Mouse (Mus musculus): ENCODE results near the gene Gabrb3. TPM values are rescaled to one million over a fixed set of nuclear protein-coding genes. Genes with fewer than 3 reads are reported as not detected.

Gene Gabrb3
- polyA plus RNA-seq (2012; ENCODE audit: insufficient read depth, insufficient read length, low replicate concordance, missing spikeins): 161 and 249 TPM in 2 replicates

- no peak within 1 kb of the TSS for H3K27ac ChIP-seq (ENCODE audit: insufficient read depth, low read depth, low read length)
- WGBS: 91% methylated on average over 2 of the region's 2 CpGs
- H3K4me1 ChIP-seq (ENCODE audit: control insufficient read depth, insufficient read depth, low read length): 0 out of 2 replicates have a peak, but pooled peaks cover 2% of the 10 kb centered on the region
- no peak within 1 kb of the TSS for H3K4me3 ChIP-seq (ENCODE audit: insufficient read depth, low read depth, low read length)
- TF ChIP-seq POLR2A (IDR thresholded peaks at IDR 0.05; ENCODE audit: insufficient read depth, low read depth, low read length) (no peak), CTCF (IDR thresholded peaks at IDR 0.05; ENCODE audit: insufficient read depth, low read depth, low read length) (no peak)
These were observed at the start of gene Gabrb3 for GRCm38 (mm10) chr7:57419392-57419791. Gene Gabrb3 (plus strand): TSS chr7:57419692.

- 0 out of 2 replicates have a peak, but pooled peaks cover 4% of the 10 kb centered on the region for H3K4me1 ChIP-seq (ENCODE audit: control insufficient read depth, insufficient read depth, low read length)
- H3K27ac ChIP-seq (ENCODE audit: insufficient read depth, low read depth, low read length): no peak overlapping the region
- no peak overlapping the region; the same call in 1 of the 2 replicates for H3K4me3 ChIP-seq (ENCODE audit: insufficient read depth, low read depth, low read length)
- WGBS: 18% methylated on average over 4 of the region's 4 CpGs
- TF ChIP-seq POLR2A (IDR thresholded peaks at IDR 0.05; ENCODE audit: insufficient read depth, low read depth, low read length) (no peak), CTCF (IDR thresholded peaks at IDR 0.05; ENCODE audit: insufficient read depth, low read depth, low read length) (no peak)
These were observed 35.4 kb upstream of the Gabrb3 start for GRCm38 (mm10) chr7:57384112-57384511.

GRCm38 (mm10) chr7:57386517-57387340 lies 32.8 kb upstream of the Gabrb3 start, which contains the start of gene Gabrg3:
Gene Gabrg3 (minus strand): TSS chr7:57387188.
- 1% methylated on average over 70 of the region's 71 CpGs for WGBS
- H3K27ac ChIP-seq (ENCODE audit: insufficient read depth, low read depth, low read length): peak within 1 kb of the TSS; percentile 47; the same call in 1 of the 2 replicates

GRCm38 (mm10) chr7:57387341-57387654 lies 32.2 kb upstream of the Gabrb3 start:
- H3K27ac ChIP-seq (ENCODE audit: insufficient read depth, low read depth, low read length): no peak overlapping the region
- H3K4me3 ChIP-seq (ENCODE audit: insufficient read depth, low read depth, low read length): peak overlapping the region; percentile 60
- TF ChIP-seq CTCF (IDR thresholded peaks at IDR 0.05; ENCODE audit: insufficient read depth, low read depth, low read length) (no peak), POLR2A (IDR thresholded peaks at IDR 0.05; ENCODE audit: insufficient read depth, low read depth, low read length) (no peak)
- 10% methylated on average over 6 of the region's 6 CpGs for WGBS
- H3K4me1 ChIP-seq (ENCODE audit: control insufficient read depth, insufficient read depth, low read length): 0 out of 2 replicates have a peak, but pooled peaks cover 4% of the 10 kb centered on the region

More at GRCm38 (mm10) chr7:57386517-57387340, 32.8 kb upstream of the Gabrb3 start, which contains the start of gene Gabrg3:
- peak within 1 kb of the TSS; percentile 60 for H3K4me3 ChIP-seq (ENCODE audit: insufficient read depth, low read depth, low read length)
- 0 out of 2 replicates have a peak, but pooled peaks cover 4% of the 10 kb centered on the region for H3K4me1 ChIP-seq (ENCODE audit: control insufficient read depth, insufficient read depth, low read length)
- TF ChIP-seq CTCF (IDR thresholded peaks at IDR 0.05; ENCODE audit: insufficient read depth, low read depth, low read length): no peak
- no peak for TF ChIP-seq POLR2A (IDR thresholded peaks at IDR 0.05; ENCODE audit: insufficient read depth, low read depth, low read length)

- H3K4me1 ChIP-seq (ENCODE audit: control insufficient read depth, insufficient read depth, low read length): 0 out of 2 replicates have a peak, but pooled peaks cover 4% of the 10 kb centered on the region
These were observed 29.4 kb upstream of the Gabrb3 start for GRCm38 (mm10) chr7:57390046-57390445.

GRCm38 (mm10) chr7:57393551-57393950 lies 25.9 kb upstream of the Gabrb3 start:
- no peaks in the 10 kb centered on the region for H3K4me1 ChIP-seq (ENCODE audit: control insufficient read depth, insufficient read depth, low read length)
- H3K4me3 ChIP-seq (ENCODE audit: insufficient read depth, low read depth, low read length): no peak overlapping the region
- H3K27ac ChIP-seq (ENCODE audit: insufficient read depth, low read depth, low read length): no peak overlapping the region
- 90% methylated on average over 4 of the region's 4 CpGs for WGBS
- TF ChIP-seq POLR2A (IDR thresholded peaks at IDR 0.05; ENCODE audit: insufficient read depth, low read depth, low read length) (no peak), CTCF (IDR thresholded peaks at IDR 0.05; ENCODE audit: insufficient read depth, low read depth, low read length) (no peak)

More at GRCm38 (mm10) chr7:57390046-57390445, 29.4 kb upstream of the Gabrb3 start:
- Histone ChIP-seq H3K27ac (ENCODE audit: insufficient read depth, low read depth, low read length) (no peak overlapping the region), H3K4me3 (ENCODE audit: insufficient read depth, low read depth, low read length) (no peak overlapping the region)
- 41% methylated on average over 4 of the region's 4 CpGs for WGBS
- TF ChIP-seq CTCF (IDR thresholded peaks at IDR 0.05; ENCODE audit: insufficient read depth, low read depth, low read length) (no peak), POLR2A (IDR thresholded peaks at IDR 0.05; ENCODE audit: insufficient read depth, low read depth, low read length) (no peak)

GRCm38 (mm10) chr7:57411163-57411562 lies 8.3 kb upstream of the Gabrb3 start:
- 74% methylated on average over 4 of the region's 4 CpGs for WGBS
- Histone ChIP-seq H3K4me3 (ENCODE audit: insufficient read depth, low read depth, low read length) (no peak overlapping the region), H3K27ac (ENCODE audit: insufficient read depth, low read depth, low read length) (no peak overlapping the region), H3K4me1 (ENCODE audit: control insufficient read depth, insufficient read depth, low read length) (no peaks in the 10 kb centered on the region)
- TF ChIP-seq CTCF (IDR thresholded peaks at IDR 0.05; ENCODE audit: insufficient read depth, low read depth, low read length) (no peak), POLR2A (IDR thresholded peaks at IDR 0.05; ENCODE audit: insufficient read depth, low read depth, low read length) (no peak)

- H3K4me1 ChIP-seq (ENCODE audit: control insufficient read depth, insufficient read depth, low read length): no peaks in the 10 kb centered on the region
- no peak overlapping the region for H3K4me3 ChIP-seq (ENCODE audit: insufficient read depth, low read depth, low read length)
- no peak overlapping the region for H3K27ac ChIP-seq (ENCODE audit: insufficient read depth, low read depth, low read length)
- TF ChIP-seq CTCF (IDR thresholded peaks at IDR 0.05; ENCODE audit: insufficient read depth, low read depth, low read length): no peak
- no peak for TF ChIP-seq POLR2A (IDR thresholded peaks at IDR 0.05; ENCODE audit: insufficient read depth, low read depth, low read length)
- WGBS: 41% methylated on average over 1 of the region's 1 CpGs
These were observed 6.6 kb upstream of the Gabrb3 start for GRCm38 (mm10) chr7:57412896-57413295.

GRCm38 (mm10) chr7:57421044-57421443 lies 1.6 kb downstream of the Gabrb3 start:
- H3K4me3 ChIP-seq (ENCODE audit: insufficient read depth, low read depth, low read length): no peak overlapping the region
- WGBS: 89% methylated on average over 1 of the region's 1 CpGs
- H3K27ac ChIP-seq (ENCODE audit: insufficient read depth, low read depth, low read length): no peak overlapping the region
- TF ChIP-seq CTCF (IDR thresholded peaks at IDR 0.05; ENCODE audit: insufficient read depth, low read depth, low read length): no peak
- TF ChIP-seq POLR2A (IDR thresholded peaks at IDR 0.05; ENCODE audit: insufficient read depth, low read depth, low read length): no peak
- H3K4me1 ChIP-seq (ENCODE audit: control insufficient read depth, insufficient read depth, low read length): 0 out of 2 replicates have a peak, but pooled peaks cover 2% of the 10 kb centered on the region
